Mouse (Mus musculus) urinary bladder, postnatal 0 days (tissue): ENCODE results near the gene Plscr5. TPM values are rescaled to one million over a fixed set of nuclear protein-coding genes. Genes with fewer than 3 reads are reported as not detected.

Experiments used
- polyA plus RNA-seq: library from polyadenylated mRNA; unstranded; fragments of >200 nt; fragmentation: Nextera tagmentation; extraction: Ambion mirVana; gene quantifications from 2 replicates; pipeline ENCODE4 v1.2.1, GENCODE M21; 2015

The Plscr5 gene
- polyA plus RNA-seq = 0.17 and 0.22 TPM in 2 replicates

GRCm38 (mm10) chr9:92192636-92193035 lies at the start of gene Plscr5:
Gene Plscr5 (plus strand): TSS chr9:92192936.

GRCm38 (mm10) chr9:92249447-92249852 lies 56.7 kb downstream of the Plscr5 start, which contains the start of gene Plscr1:
Gene Plscr1 (plus strand): TSS chr9:92249750.

Other genes starting within 250 kb of the Plscr5 start
- 15.6 and 17.6 TPM in 2 replicates for gene Plscr1, start 56.8 kb downstream of the Plscr5 start, polyA plus RNA-seq
- 3.9 and 7.3 TPM in 2 replicates for gene Plscr2, start 82.7 kb downstream of the Plscr5 start, polyA plus RNA-seq
- not detected in 2 replicates for gene 1700057G04Rik, start 116.4 kb downstream of the Plscr5 start, polyA plus RNA-seq